Mouse (Mus musculus): Measurements from ENCODE around the gene Defb43. TPM values are rescaled to one million over a fixed set of nuclear protein-coding genes. Genes with fewer than 3 reads are reported as not detected.

The Defb43 gene
- polyA plus RNA-seq (2012; fragmentation: generic; extraction: Trizol): under 1 TPM in 1 of 2 experiments, not detected in 1; 0.08 TPM

GRCm38 (mm10) chr14:63011471-63011870, at the start of gene Defb43:
TSS of gene Defb43 (plus strand) at chr14:63011771.

DNA sequence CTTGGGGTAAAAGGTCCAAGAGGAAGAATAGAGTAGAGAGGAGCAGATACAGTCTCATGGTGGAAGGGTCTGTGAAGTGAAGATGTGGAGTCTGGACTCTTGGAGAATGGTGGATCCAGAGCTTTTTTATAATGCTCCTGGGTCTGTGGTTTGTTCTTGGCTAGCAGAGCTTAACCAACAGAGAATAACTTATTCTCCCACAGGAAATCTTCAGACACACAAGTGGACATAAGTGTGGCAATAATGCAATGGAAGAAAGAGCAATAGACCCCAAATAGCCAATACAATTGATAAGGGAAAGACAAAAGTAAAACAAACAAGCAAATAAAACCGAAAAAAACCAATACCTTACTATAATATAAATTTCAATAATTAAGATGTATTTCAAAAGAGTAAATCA, 27.2 kb upstream of the Defb43 start, which contains the start of gene Defb48:
Gene Defb48, minus strand, starts transcription at position 101 of the 400 bp plus-strand sequence.

DNA sequence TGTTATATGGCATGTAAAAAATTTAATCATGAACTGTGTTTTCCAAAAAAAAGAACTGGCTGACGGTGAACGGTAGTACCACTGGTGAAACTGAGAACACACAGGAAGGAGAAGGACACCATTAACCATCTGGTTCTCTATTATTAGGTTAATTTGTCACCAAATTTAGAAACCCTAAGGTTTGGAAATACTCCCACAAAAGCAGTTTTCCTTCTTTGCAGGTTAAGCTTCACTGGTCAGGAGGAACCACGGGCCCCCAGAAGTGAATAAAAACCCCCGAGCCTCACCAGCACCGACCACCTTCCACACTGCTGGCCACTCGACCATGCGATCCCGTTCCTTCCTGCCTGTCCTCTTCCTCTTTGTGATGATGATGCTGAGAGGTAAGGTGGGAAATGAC, 13.8 kb upstream of the Defb43 start, which contains the start of gene Defb47:
Gene Defb47, plus strand, starts transcription at position 301 of the 400 bp plus-strand sequence.

DNA sequence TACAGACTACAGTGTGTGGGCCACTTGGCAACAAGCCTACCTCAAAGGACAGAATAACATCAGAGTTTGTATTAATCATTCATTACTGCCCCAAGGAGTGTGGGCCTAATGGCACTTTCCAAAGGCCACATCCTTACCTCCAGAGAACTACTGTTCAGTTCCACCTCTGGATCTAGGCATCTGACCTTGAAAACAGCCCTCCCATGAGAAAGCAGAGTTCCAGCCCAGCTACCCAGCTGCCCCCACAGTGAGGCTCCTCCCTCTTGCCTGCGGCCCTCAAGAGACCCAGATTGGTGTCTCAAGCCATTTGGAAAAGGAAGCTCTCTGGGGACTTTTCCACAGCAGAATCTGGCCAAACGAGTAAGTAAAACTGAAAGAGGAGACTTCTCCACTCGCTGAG, 35.1 kb downstream of the Defb43 start, which contains the start of gene Defb42:
Gene Defb42, plus strand, starts transcription at position 301 of the 400 bp plus-strand sequence.

GRCm38 (mm10) chr14:63049910-63050370, 38.4 kb downstream of the Defb43 start, which contains the start of gene Defb30:
TSS of gene Defb30 (minus strand) at chr14:63049960.

Other genes starting within 250 kb of the Defb43 start
- 1 to 10 TPM in 1 of 2 experiments, under 1 TPM in 1; 0.39 to 4.1 TPM for gene Wdfy2, start 174.1 kb upstream of the Defb43 start, polyA plus RNA-seq (2012; fragmentation: generic; extraction: Trizol)
- gene Defb48, start 27.3 kb upstream of the Defb43 start, polyA plus RNA-seq (2012; fragmentation: generic; extraction: Trizol): not detected
- gene Defb47, start 13.7 kb upstream of the Defb43 start, polyA plus RNA-seq (2012; fragmentation: generic; extraction: Trizol): under 1 TPM in 1 of 2 experiments, not detected in 1; 0.40 TPM
- gene Defb42, start 35.2 kb downstream of the Defb43 start, polyA plus RNA-seq (2012; fragmentation: generic; extraction: Trizol): 1 to 10 TPM in 1 of 2 experiments, under 1 TPM in 1; 0.43 to 1.5 TPM
- not detected for gene Defb30, start 38.2 kb downstream of the Defb43 start, polyA plus RNA-seq (2012; fragmentation: generic; extraction: Trizol)